Mouse (Mus musculus) liver, postnatal 0 days (tissue): ENCODE data around the gene Ifngr2. TPM values are rescaled to one million over a fixed set of nuclear protein-coding genes. Genes with fewer than 3 reads are reported as not detected.
A peak's percentile ranks its signal among the peaks of the same experiment; 100 is the strongest.

Source experiments
- ATAC-seq: fragments of 200-750 bp; cut with Nextera tagmentation; 2 replicates; pipeline ENCODE4 v1.8.0; 2017; ENCODE audit warnings: mild to moderate bottlenecking, moderate library complexity
- DNase-seq: peaks from one replicate; pipeline ENCODE4 v3.0.0-alpha.2; 2016
- H3K27ac ChIP-seq: fragments of 300-500 bp; sonication (generic); 2 replicates; pipeline ENCODE4 v1.5.1; 2014; ENCODE audit warnings: antibody characterized with exemption, moderate library complexity, mild to moderate bottlenecking, low read depth
- H3K27me3 ChIP-seq: fragments of 300-500 bp; sonication (generic); 2 replicates; pipeline ENCODE4 v1.6.1; 2014; ENCODE audit warnings: low read length, control low read depth, mixed read lengths; ENCODE audit not compliant: insufficient read depth
- H3K36me3 ChIP-seq: fragments of 300-500 bp; sonication (generic); replicated peaks from 2 replicates; pipeline ENCODE4 v1.6.1; 2014; ENCODE audit warnings: mild to moderate bottlenecking, control low read depth, low read length, moderate library complexity, mixed read lengths; ENCODE audit not compliant: insufficient read depth
- H3K4me1 ChIP-seq: fragments of 300-500 bp; sonication (generic); 2 replicates; pipeline ENCODE4 v1.6.1; 2014; ENCODE audit warnings: antibody characterized with exemption, mild to moderate bottlenecking, control low read depth; ENCODE audit not compliant: insufficient read depth
- H3K4me2 ChIP-seq: fragments of 300-500 bp; sonication (generic); 2 replicates; pipeline ENCODE4 v1.6.1; 2014; ENCODE audit warnings: low read depth, mild to moderate bottlenecking, low read length, moderate library complexity, mixed read lengths
- H3K4me3 ChIP-seq: fragments of 300-500 bp; sonication (generic); 2 replicates; pipeline ENCODE4 v1.5.1; 2014; ENCODE audit warnings: low read depth, low read length
- H3K9ac ChIP-seq: fragments of 300-500 bp; sonication (generic); replicated peaks from 2 replicates; pipeline ENCODE4 v1.6.1; 2014; ENCODE audit warnings: mild to moderate bottlenecking, moderate library complexity
- H3K9me3 ChIP-seq: fragments of 300-500 bp; sonication (generic); 2 replicates; pipeline ENCODE4 v1.6.1; 2016; ENCODE audit warnings: mild to moderate bottlenecking, control low read depth, low read length, mixed read lengths
- CTCF ChIP-seq: sonication (generic); IDR thresholded peaks from 2 replicates; pipeline ENCODE4 v1.5.1; 2016; ENCODE audit warnings: antibody characterized with exemption, low read depth
- EP300 ChIP-seq: IDR thresholded peaks from 2 replicates; pipeline ENCODE4 v1.6.1; 2016; ENCODE audit warnings: antibody characterized with exemption, low read depth, mild to moderate bottlenecking
- WGBS: fragments of 180-500 bp; shearing (Covaris S2); extraction: QIAGEN DNeasy Blood & Tissue Kit; methylation state at CpG from one replicate; pipeline ENCODE4 v1.1.7; 2014; ENCODE audit not compliant: insufficient replicate concordance; 5-methylcytosine and 5-hydroxymethylcytosine counted together
- polyA plus RNA-seq: library from polyadenylated mRNA; unstranded; fragments of >200 nt; fragmentation: Nextera tagmentation; extraction: Ambion mirVana; gene quantifications from 2 replicates; pipeline ENCODE4 v1.2.1, GENCODE M21; 2015

The Ifngr2 gene
- polyA plus RNA-seq, 1 experiment from 2014 or later: 18.2 TPM

- no peak overlapping the region for H3K9ac ChIP-seq
- DNase-seq (no peak), ATAC-seq (no peak)
- WGBS: 68% methylated on average over 9 of the region's 9 CpGs
- H3K36me3 ChIP-seq: peaks cover 23% of the 10 kb centered on the region
- no peaks in the 10 kb centered on the region for H3K9me3 ChIP-seq
- no peaks in the 10 kb centered on the region for H3K27me3 ChIP-seq
- H3K4me1 ChIP-seq: peaks cover 16% of the 10 kb centered on the region
- H3K27ac ChIP-seq: peak overlapping the region; percentile 64
- no peak overlapping the region for H3K4me2 ChIP-seq
- no peak overlapping the region for H3K4me3 ChIP-seq
- TF ChIP-seq EP300 (no peak), CTCF (no peak)
Observed at GRCm38 (mm10) chr16:91565292-91565951, 18.6 kb downstream of the Ifngr2 start.

GRCm38 (mm10) chr16:91566002-91566401 lies 19.1 kb downstream of the Ifngr2 start:
- 82% methylated on average over 7 of the region's 7 CpGs for WGBS
- Histone ChIP-seq H3K36me3 (peaks cover 20% of the 10 kb centered on the region), H3K27me3 (no peaks in the 10 kb centered on the region), H3K27ac (no peak overlapping the region), H3K9ac (no peak overlapping the region), H3K4me1 (peaks cover 16% of the 10 kb centered on the region), H3K4me2 (no peak overlapping the region), H3K4me3 (no peak overlapping the region), H3K9me3 (no peaks in the 10 kb centered on the region)
- TF ChIP-seq EP300 (no peak), CTCF (no peak)
- ATAC-seq: no peak
- no peak for DNase-seq

GRCm38 (mm10) chr16:91568960-91569359 lies 22.1 kb downstream of the Ifngr2 start:
- Histone ChIP-seq H3K27me3 (no peaks in the 10 kb centered on the region), H3K27ac (no peak overlapping the region), H3K4me2 (no peak overlapping the region), H3K9me3 (no peaks in the 10 kb centered on the region), H3K4me1 (peaks cover 16% of the 10 kb centered on the region), H3K9ac (no peak overlapping the region), H3K4me3 (no peak overlapping the region), H3K36me3 (no peaks in the 10 kb centered on the region; the same call in none of the 2 replicates)
- WGBS: 81% methylated on average over 10 of the region's 10 CpGs
- TF ChIP-seq CTCF (no peak), EP300 (no peak)
- ATAC-seq (no peak), DNase-seq (no peak)

GRCm38 (mm10) chr16:91571105-91571504 lies 24.2 kb downstream of the Ifngr2 start:
- H3K9me3 ChIP-seq: no peaks in the 10 kb centered on the region
- no peaks in the 10 kb centered on the region; the same call in 1 of the 2 replicates for H3K4me1 ChIP-seq
- H3K27me3 ChIP-seq: no peaks in the 10 kb centered on the region
- ATAC-seq (peak; percentile 80), DNase-seq (no peak)
- H3K4me2 ChIP-seq: no peak overlapping the region
- H3K4me3 ChIP-seq: no peak overlapping the region
- H3K27ac ChIP-seq: no peak overlapping the region
- 32% methylated on average over 3 of the region's 3 CpGs for WGBS
- no peak for TF ChIP-seq EP300
- no peak for TF ChIP-seq CTCF
- H3K9ac ChIP-seq: no peak overlapping the region
- H3K36me3 ChIP-seq: peaks cover 4% of the 10 kb centered on the region; the same call in 1 of the 2 replicates

GRCm38 (mm10) chr16:91575151-91575550 lies 28.3 kb downstream of the Ifngr2 start:
- Histone ChIP-seq H3K27me3 (no peaks in the 10 kb centered on the region), H3K4me1 (no peaks in the 10 kb centered on the region; the same call in 1 of the 2 replicates), H3K4me2 (no peak overlapping the region), H3K27ac (no peak overlapping the region), H3K9ac (no peak overlapping the region), H3K36me3 (peaks cover 15% of the 10 kb centered on the region; the same call in 1 of the 2 replicates), H3K9me3 (no peaks in the 10 kb centered on the region), H3K4me3 (no peak overlapping the region)
- DNase-seq: no peak
- TF ChIP-seq CTCF: no peak
- TF ChIP-seq EP300: no peak
- WGBS: 79% methylated on average over 13 of the region's 13 CpGs
- no peak for ATAC-seq

GRCm38 (mm10) chr16:91578980-91579720 lies 32.3 kb downstream of the Ifngr2 start:
- Histone ChIP-seq H3K9me3 (no peaks in the 10 kb centered on the region), H3K27me3 (no peaks in the 10 kb centered on the region), H3K4me1 (no peaks in the 10 kb centered on the region), H3K4me3 (no peak overlapping the region), H3K36me3 (peaks cover 26% of the 10 kb centered on the region), H3K27ac (no peak overlapping the region), H3K9ac (no peak overlapping the region), H3K4me2 (no peak overlapping the region)
- no peak for DNase-seq
- WGBS: 82% methylated on average over 14 of the region's 14 CpGs
- no peak for ATAC-seq
- TF ChIP-seq EP300 (no peak), CTCF (no peak)
